Mouse (Mus musculus): ENCODE data around the gene Dok4. TPM values are rescaled to one million over a fixed set of nuclear protein-coding genes. Genes with fewer than 3 reads are reported as not detected.
A peak's percentile ranks its signal among the peaks of the same experiment; 100 is the strongest.
"Not testable (repeated sequence)": the region's sequence is repeated elsewhere in the genome, so short reads cannot be mapped to it uniquely, and the experiment has no call there.

Dok4 gene
- total RNA-seq, 2 experiments from 2014 or later: 9.6 to 9.8 TPM

DNA sequence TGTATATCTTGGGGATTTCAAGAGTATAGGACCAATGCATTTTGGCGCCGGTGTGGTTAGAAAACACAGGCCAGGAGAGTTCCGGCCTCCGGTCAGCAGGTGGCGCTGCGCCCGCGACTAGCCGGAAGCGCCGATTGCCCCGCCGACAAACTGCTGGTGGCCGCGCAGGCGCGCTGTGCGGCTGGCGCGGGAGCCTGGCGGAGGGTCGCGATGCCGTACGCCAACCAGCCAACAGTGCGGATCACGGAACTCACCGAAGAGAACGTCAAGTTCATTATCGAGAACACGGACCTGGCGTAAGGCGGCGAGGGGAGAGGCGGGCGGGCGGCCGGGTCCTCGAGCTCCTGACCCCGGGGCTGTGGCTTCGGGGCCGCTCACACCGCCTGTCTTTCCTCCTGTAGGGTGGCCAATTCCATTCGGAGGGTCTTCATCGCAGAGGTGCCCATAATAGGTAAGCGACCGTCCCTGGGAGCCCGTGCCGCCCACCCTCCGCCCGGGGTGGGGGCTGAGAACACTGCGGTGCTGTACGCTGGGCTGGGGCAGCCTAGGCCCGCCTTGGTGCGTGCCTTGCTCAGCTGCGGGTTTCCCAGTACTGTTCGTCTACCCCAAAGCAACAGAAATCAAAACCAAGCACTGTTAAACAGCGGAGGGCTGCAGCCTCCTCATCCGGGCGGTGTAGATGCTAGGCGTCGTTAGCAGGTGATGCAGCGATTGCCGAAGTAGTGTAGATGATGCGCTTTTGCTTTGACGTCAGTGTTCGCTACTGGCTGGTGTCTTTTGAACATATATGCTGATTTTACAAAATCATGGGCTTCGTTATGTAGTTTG, 18.6 kb downstream of the Dok4 start, which contains the start of gene Polr2c:
Gene Polr2c (plus strand): TSS at position 105 of the 828 bp plus-strand sequence.
- DNase-seq: peak; percentile 90
- intact Hi-C loops (cut with DNase I; ENCODE audit: low total_unique reads): no loop called here

GRCm38 (mm10) chr8:94857011-94857345, 19.2 kb downstream of the Dok4 start:
- DNase-seq: no peak
- intact Hi-C loops (cut with DNase I; ENCODE audit: low total_unique reads): no loop called here

GRCm38 (mm10) chr8:94854761-94855160, 21.4 kb downstream of the Dok4 start:
- DNase-seq; intact Hi-C loops (cut with DNase I; ENCODE audit: low total_unique reads): not testable (repeated sequence)

DNA sequence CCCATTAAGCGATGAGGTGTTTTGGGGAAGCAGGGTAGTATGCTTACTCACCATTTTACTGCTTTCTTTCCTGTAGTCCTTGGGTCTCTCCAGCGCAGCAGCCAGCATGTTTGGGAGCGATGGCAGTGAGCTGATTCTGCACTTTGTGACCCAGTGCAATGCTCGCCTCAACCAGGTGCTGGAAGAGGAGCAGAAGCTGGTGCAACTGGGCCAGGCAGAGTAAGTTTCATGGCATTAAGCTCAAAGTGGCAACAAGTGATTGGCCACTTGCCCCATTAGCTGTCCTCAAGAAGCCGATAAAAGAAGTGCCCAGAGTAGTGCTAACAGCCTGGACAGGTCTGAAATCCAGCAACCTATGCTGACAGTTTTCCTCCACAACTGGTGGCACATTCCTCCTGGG, 26.1 kb downstream of the Dok4 start:
- intact Hi-C loops (cut with DNase I; ENCODE audit: low total_unique reads): no loop called here
- DNase-seq: no peak

DNA sequence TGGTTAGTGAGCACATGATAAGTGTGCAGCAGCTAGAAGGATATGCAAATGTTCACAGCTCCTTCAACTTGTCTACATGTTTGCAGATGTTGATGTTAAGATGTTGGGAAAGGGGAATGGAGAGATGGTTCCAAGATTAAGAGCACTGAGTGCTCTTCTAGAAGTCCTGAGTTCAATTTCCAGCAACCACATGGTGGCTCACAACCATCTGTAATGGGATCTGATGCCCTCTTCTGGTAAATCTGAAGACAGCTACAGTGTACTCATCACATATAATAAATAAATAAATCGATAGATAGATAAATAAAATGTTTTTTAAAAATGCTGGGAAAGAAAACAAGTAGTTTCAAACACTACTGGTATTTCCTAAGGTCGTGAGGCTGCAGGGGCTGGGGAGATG, 34.9 kb downstream of the Dok4 start:
- intact Hi-C loops (cut with DNase I; ENCODE audit: low total_unique reads): no loop called here
- no peak for DNase-seq

DNA sequence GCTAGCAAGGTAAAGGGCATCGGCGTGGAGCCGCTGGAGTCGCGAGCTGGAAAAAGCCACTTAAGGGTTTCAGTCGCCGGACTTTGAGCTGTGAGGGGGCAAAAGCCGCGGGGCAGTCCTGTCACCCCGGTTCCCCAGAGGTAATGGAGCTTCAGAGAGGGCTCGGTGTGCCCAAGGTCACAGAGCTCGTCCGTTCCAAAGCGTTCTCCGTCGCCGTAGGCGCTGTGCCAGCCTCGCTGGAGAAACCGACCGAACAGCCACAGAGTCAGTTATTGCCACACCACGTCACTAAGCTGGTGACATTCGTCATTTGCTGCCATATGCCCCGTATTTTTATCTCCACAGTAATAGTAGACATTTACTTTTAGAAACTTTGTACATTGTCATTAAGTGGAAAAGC, 37.5 kb downstream of the Dok4 start:
- DNase-seq: peak; percentile 79
- intact Hi-C loops (cut with DNase I; ENCODE audit: low total_unique reads): no loop called here

- intact Hi-C loops (cut with DNase I; ENCODE audit: low total_unique reads): no loop called here
- peak; percentile 95 for DNase-seq
Measured at GRCm38 (mm10) chr8:94837662-94838574, 38.2 kb downstream of the Dok4 start, which contains the start of the genes Coq9 and Ciapin1. Coq9 (plus strand) TSS chr8:94838321. Ciapin1 (minus strand) TSS chr8:94838358.

- intact Hi-C loops (cut with DNase I; ENCODE audit: low total_unique reads): no loop called here
- no peak for DNase-seq
Measured at GRCm38 (mm10) chr8:94836456-94837240, 39.5 kb downstream of the Dok4 start.

GRCm38 (mm10) chr8:94835751-94836150, 40.4 kb downstream of the Dok4 start:
- intact Hi-C loops (cut with DNase I; ENCODE audit: low total_unique reads); DNase-seq: not testable (repeated sequence)

GRCm38 (mm10) chr8:94833901-94834405, 42.2 kb downstream of the Dok4 start:
- intact Hi-C loops (cut with DNase I; ENCODE audit: low total_unique reads); DNase-seq: not testable (repeated sequence)

- intact Hi-C loops (cut with DNase I; ENCODE audit: low total_unique reads): no loop called here
Measured at GRCm38 (mm10) chr8:94828284-94828683, 47.8 kb downstream of the Dok4 start.

DNA sequence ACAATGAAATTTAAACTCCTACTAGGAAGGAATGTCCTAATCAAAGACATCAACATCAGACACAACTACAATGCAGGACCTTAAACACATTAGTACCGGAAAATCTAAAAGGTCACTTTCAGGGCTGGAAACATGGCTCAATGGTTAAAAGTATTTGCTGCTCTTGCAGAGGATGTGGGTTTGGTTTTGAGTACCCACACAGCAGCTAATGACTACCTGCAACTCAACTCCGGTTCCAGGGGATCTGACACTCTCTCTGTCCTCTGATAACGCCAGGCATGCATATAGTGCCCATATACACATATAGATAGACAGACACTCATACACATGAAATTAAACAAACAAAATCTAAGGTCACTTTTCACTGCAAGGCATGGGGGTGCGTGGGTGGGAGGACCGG, 49.9 kb downstream of the Dok4 start:
- intact Hi-C loops (cut with DNase I; ENCODE audit: low total_unique reads): no loop called here
- DNase-seq: no peak

More at GRCm38 (mm10) chr8:94828284-94828683, 47.8 kb downstream of the Dok4 start:
- DNase-seq: no peak

- no peak for DNase-seq
- intact Hi-C loops (cut with DNase I; ENCODE audit: low total_unique reads): no loop called here
Measured at GRCm38 (mm10) chr8:94825170-94825569, 51.0 kb downstream of the Dok4 start.

- intact Hi-C loops (cut with DNase I; ENCODE audit: low total_unique reads): no loop called here
- DNase-seq: peak; percentile 55
Measured at GRCm38 (mm10) chr8:94822637-94823560, 53.2 kb downstream of the Dok4 start.

DNA sequence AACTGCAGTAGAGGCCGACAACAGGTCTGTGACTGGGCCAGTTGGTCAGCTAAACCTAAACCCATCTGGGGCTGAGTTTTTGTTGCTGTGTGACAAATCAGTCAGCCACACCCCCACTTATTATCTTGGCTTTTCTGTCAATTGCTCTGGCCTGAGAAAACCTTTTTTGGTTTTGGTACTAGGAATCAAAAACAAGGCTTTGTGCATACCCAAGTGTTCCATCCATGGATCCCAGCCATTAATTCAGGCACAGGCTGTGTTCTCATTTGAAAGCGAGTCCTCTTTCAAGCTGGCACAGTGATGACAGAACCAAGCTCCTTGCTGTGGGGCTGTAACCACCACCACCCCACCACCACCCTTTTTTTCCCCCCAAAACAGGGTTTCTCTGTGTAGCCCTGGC, 54.7 kb downstream of the Dok4 start:
- intact Hi-C loops (cut with DNase I; ENCODE audit: low total_unique reads): no loop called here
- DNase-seq: no peak

DNA sequence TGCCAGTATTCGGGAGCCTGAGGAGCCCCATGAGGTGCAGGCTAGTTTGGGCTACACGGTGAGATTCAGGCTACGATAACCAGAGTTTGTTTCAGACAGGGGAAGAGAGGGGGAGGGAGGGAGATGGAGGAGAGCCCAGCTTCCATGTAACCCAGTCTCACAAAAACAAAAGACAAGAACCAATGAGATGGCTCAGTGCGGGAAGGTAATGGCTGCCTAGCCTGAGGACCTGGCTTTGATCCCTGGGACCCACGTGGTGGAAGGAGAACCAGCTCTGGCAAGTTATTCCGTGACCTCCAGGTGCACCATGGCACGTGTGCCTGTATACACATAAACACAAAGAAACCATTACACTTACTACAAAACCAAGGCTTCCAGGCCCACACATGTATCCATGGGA, 55.6 kb downstream of the Dok4 start:
- no peak for DNase-seq
- intact Hi-C loops (cut with DNase I; ENCODE audit: low total_unique reads): no loop called here

- no peak for DNase-seq
- intact Hi-C loops (cut with DNase I; ENCODE audit: low total_unique reads): loop anchor here (5.0 kb wide), 1 partner anchor 88 kb away; no protein-coding TSS in a partner anchor
Measured at GRCm38 (mm10) chr8:94819671-94820179, 56.4 kb downstream of the Dok4 start.

DNA sequence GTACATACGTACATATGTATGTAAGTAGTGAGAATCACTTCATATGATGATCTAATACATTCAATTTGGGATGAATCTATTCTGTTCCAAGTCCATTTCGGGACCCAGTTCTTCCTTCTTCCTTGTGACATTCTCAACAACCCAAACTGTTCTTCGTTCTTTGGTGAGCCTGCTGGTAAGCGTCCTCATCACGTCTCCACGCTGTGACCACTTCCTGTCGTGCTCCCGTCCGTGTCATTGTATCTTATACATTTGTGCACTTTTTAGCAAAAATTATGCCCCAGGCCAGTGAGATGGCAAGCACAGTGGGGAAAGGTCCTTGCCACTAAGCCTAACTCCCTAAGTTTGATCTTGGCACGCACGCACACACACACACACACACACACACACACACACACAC, 58.2 kb downstream of the Dok4 start:
- intact Hi-C loops (cut with DNase I; ENCODE audit: low total_unique reads): loop anchor here (5.0 kb wide), 1 partner anchor 89 kb away; no protein-coding TSS in a partner anchor
- DNase-seq: no peak

Measured in gastrocnemius, postnatal 14 days (tissue).